Mouse (Mus musculus) heart, postnatal 36 days (tissue): ENCODE data around the gene Khnyn. TPM values are rescaled to one million over a fixed set of nuclear protein-coding genes. Genes with fewer than 3 reads are reported as not detected.

Experiments used
- DNase-seq, 2 experiments: peaks; one replicate each; pipeline ENCODE4 v3.0.0; 2021 to 2022
- intact Hi-C: fragments of 180-260 bp; cut with DNase I; formaldehyde crosslinking; loops from one replicate; pipeline ENCODE4 v1.15.1; 2025
- total RNA-seq, 2 experiments: library from RNA; stranded (reverse); gene quantifications; 2 replicates each; pipeline ENCODE4 v1.2.3; 2021

Khnyn gene
- total RNA-seq, 2 experiments from 2014 or later = 13.0 to 14.7 TPM

GRCm38 (mm10) chr14:55872551-55872950 is 12.2 kb upstream of the Khnyn start:
- DNase-seq = no peak
- intact Hi-C loops = no loop called here

GRCm38 (mm10) chr14:55873242-55873713 is 11.5 kb upstream of the Khnyn start:
- DNase-seq = no peak
- intact Hi-C loops = loop anchor here (1.0 kb wide), 1 partner anchor 45 kb away; no protein-coding TSS in a partner anchor

DNA sequence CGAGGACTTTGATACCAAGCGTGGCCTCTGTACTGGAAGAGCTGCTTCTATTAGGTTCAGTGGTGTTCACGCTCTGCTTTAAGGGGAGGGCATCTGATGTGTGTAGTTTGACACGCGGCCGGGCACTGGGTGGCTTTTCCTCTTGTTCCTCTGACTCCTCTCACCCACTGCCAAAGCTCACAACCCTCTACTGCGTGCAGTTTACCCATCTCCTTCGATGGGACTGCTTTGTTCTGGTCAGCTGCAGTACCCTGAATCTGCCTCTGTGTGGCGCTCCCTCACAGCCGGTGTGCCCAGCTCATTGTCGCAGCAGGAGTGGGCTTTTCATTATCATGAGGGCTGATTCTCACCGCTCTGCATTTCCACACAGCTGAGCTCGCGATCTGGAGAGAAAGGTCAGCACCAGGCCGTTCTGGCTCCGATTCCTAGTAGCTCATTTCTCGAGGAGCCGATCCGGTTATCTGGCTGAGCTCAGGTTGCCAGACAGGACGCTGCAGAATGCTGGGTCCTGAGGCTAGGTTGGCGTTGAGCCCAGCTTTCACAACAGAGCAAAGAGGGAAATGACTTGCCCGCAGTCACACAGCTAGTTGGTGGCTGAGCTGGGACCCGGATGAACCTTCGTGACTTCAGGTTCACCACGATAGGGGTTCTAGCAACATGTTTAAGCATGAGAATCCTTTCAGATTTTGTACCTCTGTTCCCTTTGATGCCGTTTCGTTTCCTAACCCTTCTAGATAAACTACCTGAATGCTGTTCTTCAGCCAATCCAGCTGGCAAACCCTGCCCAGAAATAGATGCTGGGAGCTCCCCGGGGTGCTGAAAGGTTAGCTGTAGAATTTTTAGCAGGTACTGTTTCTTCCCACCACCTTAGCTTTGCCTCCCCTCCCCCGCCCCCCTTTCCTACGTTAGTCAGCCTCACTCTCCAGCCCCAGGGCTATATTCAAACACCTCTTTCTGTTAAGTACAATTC is 10.7 kb upstream of the Khnyn start:
- peak; percentile 80 to 81 for DNase-seq
- intact Hi-C loops = loop anchor here (1.0 kb wide), 1 partner anchor 44 kb away; no protein-coding TSS in a partner anchor

- no peak for DNase-seq
- intact Hi-C loops = no loop called here
Measured at GRCm38 (mm10) chr14:55877469-55878315, 7.1 kb upstream of the Khnyn start.

- DNase-seq = no peak
- intact Hi-C loops = no loop called here
Measured at GRCm38 (mm10) chr14:55878316-55878940, 6.3 kb upstream of the Khnyn start.

- intact Hi-C loops = no loop called here
- DNase-seq = peak; percentile 65 to 77
Measured at GRCm38 (mm10) chr14:55879623-55880022, 5.1 kb upstream of the Khnyn start.

GRCm38 (mm10) chr14:55880982-55881381 is 3.8 kb upstream of the Khnyn start:
- no peak for DNase-seq
- intact Hi-C loops = no loop called here

GRCm38 (mm10) chr14:55882171-55882641 is 2.5 kb upstream of the Khnyn start:
- intact Hi-C loops = no loop called here
- no peak for DNase-seq

GRCm38 (mm10) chr14:55883149-55883661 is 1.5 kb upstream of the Khnyn start:
- intact Hi-C loops = no loop called here
- DNase-seq = no peak

- intact Hi-C loops = loop anchor here (2.0 kb wide), 2 partner anchors 15 to 29 kb away; partner anchors contain the start of gene Nynrin
- no peak for DNase-seq
Measured at GRCm38 (mm10) chr14:55883663-55884062, 1.1 kb upstream of the Khnyn start.

GRCm38 (mm10) chr14:55884166-55884565 is 581 bp upstream of the Khnyn start, which contains the start of gene Cbln3:
TSS of gene Cbln3 (minus strand) at chr14:55884392.
- peak; percentile 64 to 67 for DNase-seq
- intact Hi-C loops = loop anchor here (2.0 kb wide), 2 partner anchors 15 to 29 kb away; partner anchors contain the start of gene Nynrin

- intact Hi-C loops = loop anchor here (2.0 kb wide), 2 partner anchors 14 to 30 kb away; partner anchors contain the start of gene Nynrin
- peak; percentile 34 to 66 for DNase-seq
Measured at GRCm38 (mm10) chr14:55885114-55885790, 505 bp downstream of the Khnyn start.

DNA sequence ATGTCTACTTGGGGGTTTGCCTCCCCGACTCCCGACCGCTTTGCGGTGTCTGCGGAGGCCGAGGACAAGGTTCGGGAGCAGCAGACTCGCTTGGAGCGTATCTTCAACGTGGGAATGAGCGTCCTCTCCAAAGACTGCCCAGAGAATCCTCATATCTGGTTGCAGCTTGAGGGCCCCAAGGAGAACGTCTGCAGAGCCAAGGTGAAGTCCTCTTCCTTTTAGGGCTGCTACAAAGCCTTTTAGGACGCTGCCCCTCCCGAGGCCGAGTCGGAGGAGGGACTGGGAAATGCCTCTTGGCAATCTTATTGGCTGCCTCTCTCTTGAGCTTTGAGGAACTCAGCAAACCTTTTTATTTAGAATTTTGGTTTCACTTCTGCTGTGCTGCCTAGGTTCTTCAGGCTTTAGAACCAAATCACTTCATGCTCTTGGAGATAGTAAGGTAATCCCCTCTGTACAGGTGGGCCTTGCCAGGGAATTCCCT is 1.1 kb downstream of the Khnyn start:
- intact Hi-C loops = loop anchor here (2.0 kb wide), 2 partner anchors 13 to 31 kb away; partner anchors contain the start of gene Nynrin
- DNase-seq = peak in 1 of 2 experiments; percentile 61

DNA sequence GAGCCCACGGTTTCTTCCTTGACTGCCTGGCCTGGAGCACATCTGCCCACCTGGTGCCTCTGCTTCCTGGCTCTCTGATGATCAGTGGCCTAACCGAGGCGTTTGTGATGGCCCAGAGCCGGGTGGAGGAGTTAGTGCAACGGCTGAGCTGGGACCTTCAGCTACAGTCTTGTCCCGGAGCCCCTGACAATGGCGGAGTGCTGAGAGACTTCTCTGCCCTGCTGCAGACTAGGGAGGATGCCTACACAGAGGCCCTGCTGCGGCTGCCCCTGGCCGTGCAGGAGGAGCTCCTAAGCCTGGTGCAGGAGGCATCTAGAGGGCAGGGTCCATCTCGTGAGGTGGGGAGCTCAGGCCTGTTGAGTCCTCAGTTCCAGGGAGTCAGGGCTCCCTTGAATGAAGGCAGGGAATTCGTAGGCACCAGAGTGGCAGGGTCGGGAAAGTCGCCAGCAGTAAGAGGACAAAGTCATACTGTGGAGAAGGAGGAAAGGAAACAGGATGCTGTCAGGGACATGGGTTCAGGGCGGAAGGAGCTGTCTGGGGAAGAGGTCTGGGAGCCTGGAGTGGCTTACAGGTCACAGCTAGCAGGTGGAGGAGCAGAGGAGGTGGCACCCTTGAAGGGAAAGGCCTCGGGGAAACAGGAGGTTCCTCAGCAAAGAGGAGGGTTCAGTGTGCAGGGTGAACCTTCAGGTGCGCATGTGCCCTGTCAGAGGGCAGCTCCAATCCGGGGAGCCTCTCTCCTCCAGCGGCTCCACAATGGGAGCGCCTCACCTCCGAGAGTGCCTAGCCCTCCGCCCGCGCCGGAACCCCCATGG is 2.0 kb downstream of the Khnyn start:
- DNase-seq = no peak
- intact Hi-C loops = no loop called here

DNA sequence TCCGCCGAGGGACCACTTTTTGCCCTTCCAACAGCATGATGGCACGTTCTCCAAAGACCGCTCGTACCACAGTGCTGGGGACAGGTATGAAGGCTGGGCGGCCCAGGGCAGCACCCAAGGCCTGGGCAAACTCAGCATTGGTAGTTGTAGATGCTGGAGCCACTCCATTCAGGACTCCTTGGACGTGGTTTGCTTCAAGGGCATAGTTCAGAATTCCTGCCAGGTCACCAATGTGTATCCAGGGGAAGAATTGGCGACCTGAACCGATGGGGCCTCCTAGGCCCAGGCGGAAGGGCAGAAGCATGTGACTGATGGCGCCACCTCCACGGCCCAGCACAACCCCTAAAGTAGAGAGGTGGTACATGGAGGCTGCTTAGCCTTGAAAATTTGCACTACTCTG is 12.9 kb downstream of the Khnyn start:
- no peak for DNase-seq
- intact Hi-C loops = loop anchor here (2.0 to 10.0 kb wide), 2 partner anchors 13 to 273 kb away; partner anchors contain the start of genes Cbln3 and Khnyn

- intact Hi-C loops = loop anchor here (2.0 to 10.0 kb wide), 2 partner anchors 14 to 274 kb away; partner anchors contain the start of genes Cbln3 and Khnyn
- no peak for DNase-seq
Measured at GRCm38 (mm10) chr14:55898947-55899346, 14.2 kb downstream of the Khnyn start.

DNA sequence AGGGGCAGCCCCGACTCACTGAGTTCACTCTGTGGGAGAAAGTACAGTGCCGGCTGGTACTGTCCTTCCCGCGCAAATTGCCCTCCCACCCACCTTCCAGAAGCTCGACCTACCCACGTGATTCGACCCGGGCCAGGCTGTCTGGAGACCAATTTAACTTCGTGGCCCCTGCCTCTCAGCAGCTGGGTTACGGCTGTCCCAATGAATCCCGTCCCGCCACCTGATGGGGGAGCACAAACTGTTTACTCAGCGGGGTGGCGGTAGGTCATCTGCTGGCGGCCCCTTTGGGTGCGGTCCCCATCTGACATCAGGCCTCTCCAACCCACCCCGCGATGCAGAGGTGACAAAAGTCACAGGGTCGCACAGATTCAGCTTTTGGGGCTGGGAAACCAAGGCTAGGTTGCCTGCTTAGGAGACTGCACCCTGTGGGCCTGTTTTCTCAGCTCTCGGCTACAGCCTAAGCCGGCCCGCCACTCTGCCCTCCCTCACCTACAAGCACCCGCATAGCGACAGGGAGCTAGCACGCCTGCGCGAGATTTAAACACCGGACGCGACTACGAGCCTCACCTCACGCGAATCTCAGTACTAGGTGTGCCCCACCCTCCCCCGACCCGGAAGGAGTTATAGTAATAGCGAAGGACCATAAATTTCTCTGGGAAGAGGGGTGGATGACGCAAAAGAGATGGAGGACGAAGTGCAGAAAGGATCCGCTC is 15.1 kb downstream of the Khnyn start, which contains the start of gene Sdr39u1:
TSS of gene Sdr39u1 (minus strand) at position 593 of the 713 bp plus-strand sequence.
- DNase-seq = peak; percentile 71 to 78
- intact Hi-C loops = loop anchor here (2.0 to 10.0 kb wide), 2 partner anchors 15 to 275 kb away; partner anchors contain the start of genes Cbln3 and Khnyn
